Mouse (Mus musculus): ENCODE measurements around the gene Zfp423. TPM values are rescaled to one million over a fixed set of nuclear protein-coding genes. Genes with fewer than 3 reads are reported as not detected.

Gene Zfp423
- polyA plus RNA-seq, 1 experiment from 2014 or later, result 18.5 TPM

DNA sequence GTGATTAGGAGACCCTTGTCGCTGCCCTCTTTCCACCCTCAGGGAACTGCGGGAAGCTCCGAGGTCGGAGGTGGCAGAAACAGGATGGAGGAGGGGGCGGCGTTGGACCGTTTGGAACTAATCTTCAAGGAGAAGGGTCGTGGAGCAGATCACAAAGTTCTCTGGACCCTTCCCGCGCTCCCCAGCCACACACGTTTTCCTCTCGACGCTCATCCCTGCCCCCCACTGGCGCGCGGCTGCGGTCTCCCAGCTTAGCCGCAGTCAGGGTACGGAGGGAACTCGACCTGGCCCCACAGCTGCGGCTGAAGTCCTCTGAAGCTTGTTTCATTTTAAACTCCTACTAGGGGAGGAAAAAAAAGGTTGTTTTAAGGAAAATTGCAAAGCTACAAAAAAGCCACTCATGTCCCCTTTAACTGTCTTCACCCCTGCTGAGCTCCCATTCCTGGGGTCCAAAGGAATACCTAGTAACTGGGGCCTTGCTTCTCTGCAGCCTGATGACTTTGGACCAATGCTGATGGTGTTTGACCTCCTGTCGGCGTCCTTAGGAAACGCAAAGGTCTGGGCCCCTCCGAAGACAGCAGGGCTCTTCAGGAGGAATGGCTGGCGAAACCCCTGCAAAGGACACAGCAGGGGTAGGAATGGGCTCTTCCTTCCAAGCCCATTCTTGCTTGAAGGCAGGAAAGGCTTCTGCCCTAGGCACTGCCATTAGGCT lies 3.3 kb upstream of the Zfp423 start:
- Histone ChIP-seq H3K4me1 (peaks cover 42% of the 10 kb centered on the region), H3K27ac (replicated peaks) (no peak overlapping the region), H3K4me3 (replicated peaks) (peak overlapping the region; percentile 82), H3K4me2 (peak overlapping the region; percentile 79), H3K36me3 (no peaks in the 10 kb centered on the region), H3K27me3 (replicated peaks) (peaks cover 10% of the 10 kb centered on the region; the same call in 1 of the 2 replicates), H3K9ac (replicated peaks) (peak overlapping the region; percentile 45), H3K9me3 (replicated peaks) (no peaks in the 10 kb centered on the region)
- 3% methylated on average over 24 of the region's 26 CpGs for WGBS
- ATAC-seq (ENCODE audit: low FRiP score), result no peak

DNA sequence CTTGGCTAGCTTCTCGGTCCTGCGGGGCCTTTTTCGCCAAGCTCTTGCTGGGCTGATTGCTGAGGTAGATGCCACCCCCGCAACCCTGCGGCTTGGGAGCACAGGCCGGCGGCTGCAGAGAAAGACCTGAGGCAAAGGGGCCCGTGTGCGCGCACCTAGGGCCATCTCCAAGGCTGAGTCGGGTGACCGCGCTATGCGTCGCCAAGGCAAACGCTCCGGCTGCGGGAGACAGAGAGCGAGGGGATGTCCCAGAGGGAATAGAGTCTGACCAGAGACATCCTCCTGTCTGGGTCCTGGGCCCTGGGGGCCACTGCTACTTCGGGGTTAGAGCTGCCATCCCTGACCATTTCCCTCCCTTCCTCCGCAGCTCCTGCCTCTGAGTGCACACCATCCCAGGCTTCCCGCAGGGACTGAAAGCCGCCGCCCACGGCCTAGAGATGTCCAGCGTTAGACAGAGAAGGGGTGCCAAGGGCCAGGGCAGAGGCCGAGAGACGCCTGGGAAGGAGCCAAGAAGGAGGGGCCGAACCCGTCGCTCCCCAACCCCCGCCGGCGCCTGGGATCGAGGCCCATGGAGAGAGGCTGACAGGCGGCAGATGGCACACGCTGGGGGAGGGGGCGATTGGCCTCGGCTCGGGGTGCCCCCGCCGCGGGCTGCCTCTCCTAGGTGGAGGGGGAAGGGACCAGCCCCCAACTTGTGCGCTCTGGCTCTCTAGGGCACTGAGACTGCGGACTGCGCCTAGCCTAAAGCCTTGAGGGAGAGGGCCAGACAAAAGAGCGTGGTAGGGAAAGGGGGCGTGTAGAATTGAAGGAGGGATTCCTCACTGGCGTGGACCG lies 2.5 kb upstream of the Zfp423 start:
- ATAC-seq (ENCODE audit: low FRiP score), result no peak

DNA sequence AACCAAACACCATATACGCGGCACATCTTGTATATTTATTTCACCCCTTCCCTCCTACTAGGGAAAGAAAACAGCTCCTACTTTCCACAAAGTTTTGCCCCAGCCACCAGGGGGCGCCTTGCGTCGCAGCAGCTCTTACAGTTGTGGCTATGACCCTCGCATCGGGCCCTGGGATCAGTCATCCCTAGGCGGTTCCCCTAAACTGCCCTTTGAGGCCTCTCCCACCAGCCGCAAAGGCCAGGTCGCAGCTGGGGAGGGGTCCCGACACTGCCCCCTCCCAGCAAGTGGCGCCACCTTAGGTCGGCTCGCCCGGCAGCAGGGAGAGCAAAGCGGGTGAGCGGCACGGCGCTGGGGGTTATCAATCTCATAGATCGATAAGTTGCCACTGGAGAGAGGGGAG lies 1.7 kb upstream of the Zfp423 start:
- Histone ChIP-seq H3K4me1 (peaks cover 50% of the 10 kb centered on the region), H3K4me2 (peak overlapping the region; percentile 79), H3K4me3 (replicated peaks) (peak overlapping the region; percentile 82), H3K9me3 (replicated peaks) (no peaks in the 10 kb centered on the region), H3K9ac (replicated peaks) (no peak overlapping the region; the same call in 1 of the 2 replicates), H3K36me3 (no peaks in the 10 kb centered on the region), H3K27me3 (replicated peaks) (peaks cover 10% of the 10 kb centered on the region; the same call in 1 of the 2 replicates), H3K27ac (replicated peaks) (peak overlapping the region; percentile 94)
- no peak for ATAC-seq (ENCODE audit: low FRiP score)
- 2% methylated on average over 20 of the region's 20 CpGs for WGBS

More for the DNA sequence above, 2.5 kb upstream of the Zfp423 start:
- H3K9me3 ChIP-seq (replicated peaks), result no peaks in the 10 kb centered on the region
- peaks cover 10% of the 10 kb centered on the region; the same call in 1 of the 2 replicates for H3K27me3 ChIP-seq (replicated peaks)
- WGBS, result 2% methylated on average over 50 of the region's 50 CpGs
- H3K9ac ChIP-seq (replicated peaks), result peak overlapping the region; percentile 45
- peak overlapping the region; percentile 37; the same call in 1 of the 2 replicates for H3K27ac ChIP-seq (replicated peaks)
- H3K36me3 ChIP-seq, result no peaks in the 10 kb centered on the region
- H3K4me2 ChIP-seq, result peak overlapping the region; percentile 79
- H3K4me1 ChIP-seq, result peaks cover 43% of the 10 kb centered on the region
- H3K4me3 ChIP-seq (replicated peaks), result peak overlapping the region; percentile 82

DNA sequence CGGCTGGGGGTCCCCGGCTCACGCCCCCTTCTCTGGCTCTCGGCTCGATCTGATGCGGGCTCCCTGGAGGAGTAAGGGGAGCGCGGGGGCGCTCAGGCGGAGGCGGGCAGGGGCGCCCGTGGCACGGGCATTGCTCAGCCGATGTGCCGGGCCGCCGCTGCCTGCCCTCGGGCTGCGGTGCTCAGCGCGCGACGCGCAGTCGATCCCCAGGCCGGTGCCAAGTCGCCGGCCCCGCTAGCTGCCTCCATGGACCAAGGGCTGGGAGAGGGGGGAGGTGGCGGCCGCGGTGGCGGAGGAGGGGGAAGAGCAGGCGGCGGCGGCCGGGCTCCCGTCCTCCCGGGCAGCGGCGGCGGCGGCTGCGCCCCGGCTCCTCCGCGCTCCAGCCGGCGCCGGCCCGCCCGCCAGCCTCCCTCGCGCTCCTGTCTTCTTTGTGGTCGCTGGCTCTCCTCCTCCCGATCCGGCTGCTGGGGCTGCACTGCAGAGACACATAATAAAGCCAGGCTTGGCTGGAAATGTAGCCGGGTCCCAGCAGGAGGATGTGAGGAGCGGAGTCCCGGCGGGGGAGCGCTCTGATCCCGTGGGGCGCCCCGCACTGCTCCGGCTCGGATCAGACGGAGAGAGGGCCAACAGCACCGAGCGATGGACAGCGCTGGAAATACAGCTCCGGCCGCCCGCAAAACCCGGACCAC lies 810 bp upstream of the Zfp423 start:
- peak overlapping the region; percentile 91 for H3K9ac ChIP-seq (replicated peaks)
- no peaks in the 10 kb centered on the region for H3K9me3 ChIP-seq (replicated peaks)
- H3K4me1 ChIP-seq, result peaks cover 58% of the 10 kb centered on the region
- peak overlapping the region; percentile 94 for H3K27ac ChIP-seq (replicated peaks)
- H3K4me2 ChIP-seq, result peak overlapping the region; percentile 79
- H3K36me3 ChIP-seq, result no peaks in the 10 kb centered on the region
- under 1% methylated on average over 62 of the region's 76 CpGs for WGBS
- ATAC-seq (ENCODE audit: low FRiP score), result peak; percentile 81
- peaks cover 10% of the 10 kb centered on the region; the same call in 1 of the 2 replicates for H3K27me3 ChIP-seq (replicated peaks)
- peak overlapping the region; percentile 82 for H3K4me3 ChIP-seq (replicated peaks)

GRCm38 (mm10) chr8:87958451-87959319 lies 710 bp downstream of the Zfp423 start:
- no peaks in the 10 kb centered on the region for H3K9me3 ChIP-seq (replicated peaks)
- peak; percentile 46 for ATAC-seq (ENCODE audit: low FRiP score)
- H3K4me1 ChIP-seq, result peaks cover 72% of the 10 kb centered on the region
- no peaks in the 10 kb centered on the region for H3K36me3 ChIP-seq
- peak overlapping the region; percentile 91 for H3K9ac ChIP-seq (replicated peaks)
- peak overlapping the region; percentile 79 for H3K4me2 ChIP-seq
- under 1% methylated on average over 76 of the region's 115 CpGs for WGBS
- H3K4me3 ChIP-seq (replicated peaks), result peak overlapping the region; percentile 82
- peaks cover 10% of the 10 kb centered on the region; the same call in 1 of the 2 replicates for H3K27me3 ChIP-seq (replicated peaks)
- peak overlapping the region; percentile 94 for H3K27ac ChIP-seq (replicated peaks)

GRCm38 (mm10) chr8:87957871-87958450 lies 1.4 kb downstream of the Zfp423 start:
- peak overlapping the region; percentile 79 for H3K4me2 ChIP-seq
- H3K4me3 ChIP-seq (replicated peaks), result peak overlapping the region; percentile 82
- no peak for ATAC-seq (ENCODE audit: low FRiP score)
- H3K36me3 ChIP-seq, result no peaks in the 10 kb centered on the region
- peaks cover 74% of the 10 kb centered on the region for H3K4me1 ChIP-seq
- under 1% methylated on average over 20 of the region's 20 CpGs for WGBS
- peak overlapping the region; percentile 91 for H3K9ac ChIP-seq (replicated peaks)
- peaks cover 9% of the 10 kb centered on the region; the same call in 1 of the 2 replicates for H3K27me3 ChIP-seq (replicated peaks)
- no peaks in the 10 kb centered on the region for H3K9me3 ChIP-seq (replicated peaks)
- peak overlapping the region; percentile 94 for H3K27ac ChIP-seq (replicated peaks)

- no peak overlapping the region for H3K9ac ChIP-seq (replicated peaks)
- H3K27ac ChIP-seq (replicated peaks), result no peak overlapping the region
- peak overlapping the region; percentile 79; the same call in 1 of the 2 replicates for H3K4me2 ChIP-seq
- no peaks in the 10 kb centered on the region for H3K27me3 ChIP-seq (replicated peaks)
- H3K36me3 ChIP-seq, result no peaks in the 10 kb centered on the region
- peaks cover 60% of the 10 kb centered on the region for H3K4me1 ChIP-seq
- 57% methylated on average over 5 of the region's 5 CpGs for WGBS
- no peak for ATAC-seq (ENCODE audit: low FRiP score)
- no peak overlapping the region for H3K4me3 ChIP-seq (replicated peaks)
- no peaks in the 10 kb centered on the region for H3K9me3 ChIP-seq (replicated peaks)
Measured at GRCm38 (mm10) chr8:87956001-87956400, 3.4 kb downstream of the Zfp423 start.

DNA sequence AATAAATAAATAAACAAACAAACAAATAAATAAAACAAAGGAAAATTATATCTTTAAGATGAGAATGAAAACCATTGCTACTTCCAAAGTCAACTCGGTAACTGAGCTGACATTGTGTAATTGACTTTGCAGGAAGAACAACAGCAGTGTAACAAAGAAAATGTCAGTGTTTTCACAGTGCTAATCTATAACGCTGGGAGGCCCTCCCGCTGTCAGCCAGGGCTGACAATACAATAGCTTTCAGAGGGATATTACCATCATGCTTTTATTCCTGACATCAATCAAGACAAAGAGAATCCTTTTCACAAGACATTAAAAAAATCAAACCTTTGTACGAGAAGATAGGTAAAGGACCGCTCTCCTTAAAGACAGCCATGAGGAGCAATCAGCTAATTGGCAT lies 5.9 kb downstream of the Zfp423 start:
- Histone ChIP-seq H3K27me3 (replicated peaks) (no peaks in the 10 kb centered on the region), H3K4me3 (replicated peaks) (no peak overlapping the region), H3K9ac (replicated peaks) (no peak overlapping the region), H3K4me2 (no peak overlapping the region), H3K36me3 (no peaks in the 10 kb centered on the region), H3K27ac (replicated peaks) (no peak overlapping the region), H3K9me3 (replicated peaks) (no peaks in the 10 kb centered on the region), H3K4me1 (peaks cover 53% of the 10 kb centered on the region)
- 16% methylated on average over 5 of the region's 5 CpGs for WGBS
- ATAC-seq (ENCODE audit: low FRiP score), result no peak

- WGBS, result 59% methylated on average over 6 of the region's 6 CpGs
- H3K9me3 ChIP-seq (replicated peaks), result no peaks in the 10 kb centered on the region
- H3K9ac ChIP-seq (replicated peaks), result no peak overlapping the region
- H3K4me1 ChIP-seq, result peaks cover 41% of the 10 kb centered on the region
- no peak for ATAC-seq (ENCODE audit: low FRiP score)
- H3K4me3 ChIP-seq (replicated peaks), result no peak overlapping the region
- H3K27ac ChIP-seq (replicated peaks), result no peak overlapping the region
- no peaks in the 10 kb centered on the region for H3K27me3 ChIP-seq (replicated peaks)
- H3K36me3 ChIP-seq, result no peaks in the 10 kb centered on the region
- H3K4me2 ChIP-seq, result no peak overlapping the region
Measured at GRCm38 (mm10) chr8:87952298-87952697, 7.1 kb downstream of the Zfp423 start.

DNA sequence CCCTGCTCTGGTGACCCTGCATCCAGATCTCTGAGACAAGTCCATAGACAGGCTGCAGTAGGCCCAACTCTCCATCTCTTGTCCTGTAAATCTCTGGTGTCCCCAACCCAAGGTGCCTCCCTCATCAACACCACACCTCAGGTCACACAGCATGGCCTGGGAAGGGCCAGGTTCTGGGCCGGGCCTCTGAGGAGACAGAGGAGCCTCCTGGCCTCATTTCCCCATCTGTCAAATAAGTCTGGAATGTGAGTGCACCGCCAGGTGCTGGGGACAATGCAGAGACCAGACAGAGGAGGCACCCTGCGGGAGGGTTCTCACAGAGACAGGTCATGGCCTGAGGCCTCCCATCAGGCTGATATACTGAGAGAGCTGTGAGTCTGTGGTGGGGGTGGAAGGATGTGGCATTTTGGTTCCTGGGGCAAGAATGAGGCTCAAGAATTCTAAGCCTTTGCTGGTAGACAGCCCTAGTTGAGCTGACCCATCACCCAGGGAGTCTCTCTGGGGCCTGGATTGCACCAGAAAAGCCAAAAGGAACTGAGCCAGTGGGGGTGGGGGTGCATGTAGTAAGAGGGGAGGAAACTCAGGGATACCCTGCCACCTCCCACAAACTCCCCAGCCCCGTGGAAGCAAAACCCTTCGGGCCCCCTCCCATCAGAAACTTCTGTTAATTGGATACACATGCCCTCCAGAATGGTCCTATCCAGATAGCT lies 15.0 kb downstream of the Zfp423 start:
- Histone ChIP-seq H3K27ac (replicated peaks) (no peak overlapping the region), H3K9ac (replicated peaks) (peak overlapping the region; percentile 64; the same call in 1 of the 2 replicates), H3K9me3 (replicated peaks) (no peaks in the 10 kb centered on the region), H3K4me3 (replicated peaks) (peak overlapping the region; percentile 44; the same call in 1 of the 2 replicates), H3K4me2 (peak overlapping the region; percentile 94), H3K36me3 (no peaks in the 10 kb centered on the region), H3K4me1 (peaks cover 32% of the 10 kb centered on the region), H3K27me3 (replicated peaks) (no peaks in the 10 kb centered on the region)
- 34% methylated on average over 5 of the region's 5 CpGs for WGBS
- ATAC-seq (ENCODE audit: low FRiP score), result no peak

All from neural tube, embryonic 15.5 days (tissue).